Mouse (Mus musculus) T-cell, adult 2 months (primary cell): Measurements from ENCODE around the gene Ints7.
A peak's percentile ranks its signal among the peaks of the same experiment; 100 is the strongest.

Source experiments
- DNase-seq: peaks from one replicate; pipeline ENCODE4 v3.0.0; 2022; ENCODE audit warnings: low spot score

The Ints7 gene

DNA sequence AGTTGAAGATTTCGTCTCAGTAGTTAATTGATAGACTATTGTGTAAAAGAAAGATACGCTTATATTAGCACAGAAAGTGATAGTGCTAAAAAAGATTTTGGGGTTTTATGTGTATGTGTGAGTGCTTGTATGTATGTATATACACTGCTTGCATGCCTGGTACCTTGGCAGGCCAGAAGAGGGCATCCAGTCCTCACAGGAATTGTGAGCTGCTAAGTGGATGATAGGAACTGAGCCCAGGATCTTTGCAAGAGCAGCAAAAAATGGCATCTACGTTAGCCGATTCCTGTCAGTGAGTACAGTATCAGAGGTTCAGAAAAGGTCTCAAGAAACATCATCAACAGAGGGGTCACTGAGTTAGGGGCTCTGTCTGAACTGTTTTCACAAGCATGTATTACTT, 9.0 kb downstream of the Ints7 start:
- no peak for DNase-seq

DNA sequence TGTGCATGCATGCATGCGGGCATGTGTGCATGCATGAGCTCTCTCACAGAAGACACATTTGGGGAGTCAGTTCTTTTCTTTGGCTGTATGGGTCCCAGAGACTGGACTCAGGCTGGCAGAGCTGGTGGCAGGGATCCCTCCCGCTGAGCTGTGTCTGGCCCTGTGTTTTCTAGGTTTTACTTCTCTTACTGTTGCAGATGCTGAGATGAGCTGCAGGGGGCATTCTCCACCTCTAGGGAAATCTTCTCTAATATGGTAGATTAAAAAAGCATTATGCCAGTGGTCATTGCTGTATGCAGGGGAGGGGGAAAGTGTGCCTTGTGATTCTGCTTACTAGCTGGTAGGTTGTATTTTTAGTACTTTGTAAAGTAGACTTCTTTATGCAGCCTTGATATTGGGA, 10.3 kb downstream of the Ints7 start:
- DNase-seq = no peak

DNA sequence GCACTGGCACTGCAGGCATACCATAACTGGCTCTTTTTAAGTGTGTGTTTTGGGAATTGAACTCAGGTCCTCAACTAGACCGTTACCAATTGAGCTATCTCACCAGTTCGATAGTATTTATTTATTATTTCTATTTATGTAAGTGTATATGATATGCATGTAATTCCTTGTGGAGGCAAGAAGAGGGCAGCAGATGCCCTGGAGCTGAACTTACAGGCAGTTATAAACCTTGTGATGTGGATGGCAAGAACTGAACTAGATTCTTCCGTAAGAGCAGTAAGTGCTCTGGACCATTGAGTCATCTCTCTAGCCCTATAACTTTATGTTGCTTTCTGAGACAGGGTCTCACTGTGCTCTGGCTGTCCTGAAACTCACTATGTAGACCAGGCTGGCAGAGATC, 11.6 kb downstream of the Ints7 start:
- DNase-seq = no peak

DNA sequence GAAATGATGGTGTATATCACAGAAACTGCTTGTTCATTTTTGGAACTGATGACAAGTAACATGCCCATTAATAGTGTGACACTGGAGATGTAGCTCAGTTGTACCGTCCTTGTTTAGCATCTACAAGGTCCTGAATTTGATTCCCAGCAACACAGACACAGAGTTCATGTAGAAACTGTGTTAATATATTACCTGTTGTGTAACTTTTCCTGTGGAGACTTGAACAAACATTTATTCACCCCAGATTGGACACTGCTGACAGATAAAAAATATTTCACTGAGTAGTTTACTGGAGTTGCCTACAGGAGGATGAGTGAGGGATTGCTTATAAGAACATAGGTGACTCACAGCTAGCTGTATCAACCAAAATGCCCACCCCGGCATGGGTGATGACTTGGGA, 13.3 kb downstream of the Ints7 start:
- DNase-seq = no peak

DNA sequence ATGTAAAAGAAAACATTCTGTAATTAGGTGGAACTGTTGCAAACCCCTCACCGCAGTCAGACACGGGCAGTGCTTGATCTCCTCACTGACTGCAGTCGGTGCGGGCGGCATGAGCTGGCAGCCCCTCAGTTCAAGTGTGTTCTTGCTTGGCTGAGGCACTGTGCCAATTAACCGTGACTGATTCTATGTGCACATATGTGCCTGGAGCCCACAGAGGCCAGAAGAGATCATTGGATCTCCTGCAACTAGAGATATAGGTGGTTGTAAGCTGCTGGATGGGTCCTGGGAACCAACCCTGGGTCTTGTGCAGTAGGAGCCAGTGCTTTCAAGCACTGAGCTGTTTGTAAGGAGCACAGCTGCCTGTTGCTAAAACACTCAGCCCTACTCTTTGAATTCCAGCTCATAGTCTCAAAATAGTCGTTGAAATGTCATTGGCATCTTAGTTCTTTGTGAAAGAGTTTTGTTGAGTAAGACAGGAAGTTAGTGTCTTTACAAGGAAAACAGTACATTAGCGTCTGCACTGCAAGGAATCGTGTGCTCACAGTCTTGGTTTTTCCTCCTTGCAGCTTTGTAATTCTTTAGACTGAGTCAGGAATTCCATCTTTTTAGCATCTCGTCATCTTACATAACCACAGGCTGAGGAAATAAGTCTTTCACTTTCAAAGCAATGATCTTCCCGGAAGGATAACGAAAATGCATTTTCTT, 16.7 kb downstream of the Ints7 start:
- DNase-seq = no peak

DNA sequence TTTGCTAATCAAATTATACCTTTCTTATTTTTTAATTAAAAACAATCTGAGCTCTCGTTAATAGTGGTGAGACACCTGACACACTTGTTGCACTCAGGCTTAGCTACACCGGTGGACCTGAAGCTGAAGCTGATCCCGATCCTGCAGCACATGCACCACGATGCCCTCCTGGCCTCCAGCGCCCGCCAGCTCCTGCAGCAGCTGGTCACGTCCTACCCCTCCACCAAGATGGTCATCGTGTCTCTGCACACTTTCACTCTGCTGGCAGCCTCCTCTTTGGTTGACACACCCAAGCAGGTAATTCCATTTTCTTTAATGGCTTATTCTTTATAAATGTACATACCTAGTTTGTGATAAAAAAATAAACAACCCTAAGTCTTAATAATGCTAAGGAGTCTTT, 20.6 kb downstream of the Ints7 start:
- no peak for DNase-seq

DNA sequence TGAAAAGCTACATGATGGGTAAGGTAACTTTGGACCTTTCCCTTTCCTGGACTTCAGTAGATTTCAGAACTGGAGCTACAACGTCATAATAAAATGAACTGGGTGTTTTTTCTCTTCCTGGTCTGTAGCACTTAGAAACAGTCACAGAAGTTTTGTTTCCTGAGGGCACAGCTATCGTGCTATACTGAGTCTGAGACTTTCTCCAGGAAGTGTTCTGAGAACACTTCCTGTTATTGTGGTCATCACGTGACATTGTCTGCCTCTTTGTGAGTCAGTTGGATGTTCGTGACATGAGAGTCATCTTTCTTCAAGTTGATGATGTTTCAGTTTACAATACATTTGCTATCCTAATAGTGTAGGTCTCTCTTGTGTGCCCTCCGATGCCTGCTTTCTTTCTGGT, 23.8 kb downstream of the Ints7 start:
- peak; percentile 79 for DNase-seq

DNA sequence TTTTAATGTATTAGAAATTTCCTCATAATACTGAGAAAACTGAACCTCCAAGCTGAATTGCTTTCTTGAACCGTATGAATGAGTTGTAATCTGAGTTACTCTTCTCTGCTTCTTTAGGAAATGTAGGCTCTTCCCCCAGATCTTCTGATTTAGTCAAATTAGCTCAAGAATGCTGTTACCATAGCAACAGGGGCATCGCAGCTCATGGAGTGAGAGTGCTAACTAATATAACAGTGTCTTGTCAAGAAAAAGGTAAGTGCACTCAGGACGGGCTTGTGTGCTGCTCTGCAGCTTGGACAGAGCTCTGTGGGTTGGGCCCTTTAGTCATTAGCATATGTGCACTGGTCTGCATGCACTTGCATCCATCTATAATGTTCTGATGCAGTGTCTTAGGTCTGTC, 29.3 kb downstream of the Ints7 start:
- no peak for DNase-seq

DNA sequence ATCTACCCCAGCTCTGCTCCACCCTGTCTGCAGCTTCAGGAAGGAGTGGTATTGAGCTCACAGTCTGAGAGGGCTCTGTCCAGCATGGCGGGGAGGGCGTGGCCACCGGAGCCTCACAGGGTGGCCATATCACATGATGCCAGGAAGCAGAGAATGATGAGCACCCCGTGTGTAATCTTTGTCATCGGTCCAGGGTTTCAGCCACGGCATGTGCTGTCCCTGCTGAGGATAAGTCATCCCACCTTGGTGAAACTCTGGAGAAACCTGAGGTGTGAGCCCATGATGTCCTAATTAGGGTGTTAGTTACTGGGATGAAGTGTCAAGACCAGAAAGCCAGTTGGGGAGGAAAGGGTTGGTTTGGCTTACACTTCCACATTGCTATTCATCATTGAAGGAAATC, 33.6 kb downstream of the Ints7 start:
- DNase-seq = no peak

DNA sequence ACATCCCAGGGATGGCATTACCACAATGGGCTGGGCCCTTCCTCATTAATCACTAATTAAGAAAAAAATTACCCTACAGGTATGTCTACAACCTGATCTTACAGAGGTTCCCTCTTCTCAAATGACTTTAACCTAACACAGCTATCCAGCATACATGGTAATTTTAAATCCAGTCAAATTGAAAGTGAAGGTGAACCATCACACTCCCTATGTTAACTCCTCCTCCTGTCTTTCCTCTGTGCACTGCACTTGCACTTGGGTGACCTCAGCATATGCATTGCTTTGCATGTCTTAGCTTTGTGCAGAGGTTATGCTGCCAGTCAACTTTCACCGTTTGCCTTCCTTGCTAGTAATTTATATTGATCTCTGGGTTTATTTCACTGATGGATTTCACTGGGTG, 34.1 kb downstream of the Ints7 start:
- no peak for DNase-seq

DNA sequence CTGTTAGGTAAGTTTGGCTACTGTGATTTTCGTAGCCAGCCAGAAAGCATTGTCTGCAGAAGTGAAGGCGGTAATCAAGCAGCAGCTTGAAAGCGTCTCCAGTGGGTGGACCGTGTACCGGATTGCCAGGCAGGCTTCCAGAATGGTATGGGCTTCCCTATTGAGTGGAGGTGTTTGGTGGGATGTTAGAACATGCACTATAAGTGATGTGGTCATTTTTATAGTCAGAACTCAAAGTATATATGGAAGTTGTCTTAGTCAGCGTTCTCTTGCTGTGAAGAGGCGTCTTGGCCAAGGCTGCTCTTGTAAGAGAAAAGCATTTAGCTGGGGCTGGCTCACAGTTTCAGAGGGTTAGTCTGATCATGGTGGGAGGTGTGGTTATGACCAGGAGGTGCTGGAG, 34.9 kb downstream of the Ints7 start:
- DNase-seq = no peak

DNA sequence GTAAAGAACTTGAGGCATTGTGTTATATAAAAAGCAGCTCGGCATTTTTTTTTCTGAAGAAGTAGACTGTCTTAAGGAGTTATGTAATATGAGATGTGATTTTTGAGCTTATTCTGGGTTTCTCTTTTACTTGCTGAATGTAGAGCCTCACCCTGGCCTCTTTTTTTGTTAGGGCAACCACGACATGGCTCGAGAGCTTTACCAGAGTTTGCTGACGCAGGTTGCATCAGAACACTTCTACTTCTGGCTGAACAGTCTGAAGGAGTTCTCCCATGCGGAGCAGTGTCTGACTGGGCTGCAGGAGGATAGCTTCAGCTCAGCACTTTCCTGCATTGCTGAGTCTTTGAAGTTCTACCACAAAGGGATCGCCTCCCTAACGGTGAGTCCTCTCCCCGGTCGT, 36.2 kb downstream of the Ints7 start:
- DNase-seq = no peak

DNA sequence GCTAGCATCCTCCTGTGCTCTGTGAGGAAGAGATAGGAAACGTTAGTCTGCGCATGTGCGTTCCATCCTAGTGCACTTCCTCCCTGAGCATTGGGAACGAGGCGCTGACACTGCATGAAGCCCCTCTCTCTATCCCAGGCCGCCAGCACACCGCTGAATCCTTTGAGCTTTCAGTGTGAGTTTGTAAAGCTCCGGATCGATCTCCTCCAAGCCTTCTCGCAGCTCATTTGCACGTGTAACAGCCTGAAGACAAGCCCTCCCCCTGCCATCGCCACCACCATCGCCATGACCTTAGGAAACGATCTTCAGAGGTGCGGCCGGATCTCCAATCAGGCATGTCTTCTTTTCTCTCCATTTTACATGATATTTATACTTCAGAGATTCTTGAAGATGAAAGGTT, 37.4 kb downstream of the Ints7 start:
- DNase-seq = no peak

DNA sequence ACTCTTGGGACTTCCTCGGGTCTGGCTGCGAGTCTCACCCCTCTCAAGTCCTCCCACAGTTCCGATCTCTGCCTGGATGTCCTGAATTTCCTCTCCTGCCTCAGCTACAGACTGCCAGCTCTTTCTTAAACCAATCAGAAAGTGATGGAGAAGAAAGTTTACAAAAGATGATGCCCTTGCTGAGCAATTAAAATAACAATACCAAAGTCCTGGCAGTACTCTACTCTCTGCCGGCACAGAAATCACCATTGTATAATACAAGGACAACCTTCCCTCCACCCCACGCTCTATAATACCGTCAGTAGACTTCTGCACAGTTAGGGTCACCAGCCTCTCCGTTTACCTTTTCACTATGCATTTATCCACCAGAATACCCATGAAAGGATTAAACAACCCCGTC, 40.8 kb downstream of the Ints7 start:
- DNase-seq = no peak

DNA sequence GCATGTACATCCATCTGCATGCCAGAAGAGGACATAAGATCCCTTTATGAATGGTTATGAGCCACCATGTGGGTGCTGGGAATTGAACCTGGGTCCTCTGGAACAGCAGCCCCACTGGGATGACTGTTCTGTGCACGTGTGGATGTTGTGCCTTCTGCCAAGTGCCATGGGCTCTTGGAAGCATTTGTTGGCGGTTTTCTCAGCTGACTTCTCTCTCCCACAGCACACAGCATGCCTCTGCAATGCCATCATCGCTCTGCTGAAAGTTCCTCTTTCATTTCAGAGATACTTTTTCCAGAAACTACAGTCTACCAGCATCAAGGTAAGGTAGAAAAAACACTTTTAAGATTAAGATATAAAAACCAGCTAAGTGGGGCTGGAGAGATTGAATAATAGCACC, 42.2 kb downstream of the Ints7 start:
- no peak for DNase-seq

DNA sequence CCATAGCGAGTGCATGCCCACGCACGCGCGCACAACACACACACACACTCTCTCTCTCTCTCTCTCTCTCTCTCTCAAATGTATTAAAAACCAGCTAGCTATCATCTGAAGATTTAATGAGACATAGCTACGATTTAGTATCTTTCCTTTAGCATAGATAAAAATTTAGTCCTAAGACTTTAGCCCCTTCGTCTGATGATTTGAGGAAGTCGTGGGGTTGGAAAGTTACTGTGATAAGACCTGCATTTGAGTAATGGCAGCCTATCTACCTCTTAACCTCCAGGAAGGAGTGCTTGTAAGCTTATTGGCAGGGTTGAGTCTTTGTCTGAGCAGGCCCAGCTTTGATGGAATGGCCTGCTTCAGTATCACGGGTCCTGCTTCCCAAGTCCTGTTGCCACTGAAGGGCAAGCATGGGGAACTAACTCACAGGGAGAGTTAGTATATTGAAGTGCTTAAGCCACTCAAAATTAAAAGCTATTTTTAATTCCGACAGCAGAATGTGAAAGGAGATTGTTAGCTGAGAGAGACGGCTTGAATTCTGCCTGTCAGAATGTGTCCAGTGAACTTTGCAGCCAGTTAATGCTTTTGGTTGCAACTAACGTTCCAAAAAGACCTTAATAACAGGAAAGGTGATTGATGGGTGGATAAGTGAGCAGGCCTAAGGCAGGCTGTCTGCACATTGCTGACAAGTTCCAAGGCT, 42.8 kb downstream of the Ints7 start:
- DNase-seq = no peak

DNA sequence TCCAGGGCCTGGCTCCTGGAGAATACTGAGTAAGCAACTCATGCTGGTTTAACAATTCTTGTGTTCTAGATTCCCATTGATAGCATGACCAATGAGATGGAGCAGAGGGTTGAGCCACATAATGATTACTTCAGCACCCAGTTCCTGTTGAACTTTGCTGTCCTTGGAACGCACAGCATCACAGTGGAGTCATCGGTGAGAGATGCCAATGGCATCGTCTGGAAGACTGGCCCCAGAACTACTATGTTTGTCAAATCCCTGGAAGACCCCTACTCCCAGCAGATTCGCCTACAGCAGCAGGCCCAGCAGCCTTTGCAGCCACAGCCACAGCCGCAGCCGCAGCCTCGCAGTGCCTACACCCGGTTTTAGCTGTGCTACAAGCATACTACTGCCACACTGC, 45.7 kb downstream of the Ints7 start:
- no peak for DNase-seq

DNA sequence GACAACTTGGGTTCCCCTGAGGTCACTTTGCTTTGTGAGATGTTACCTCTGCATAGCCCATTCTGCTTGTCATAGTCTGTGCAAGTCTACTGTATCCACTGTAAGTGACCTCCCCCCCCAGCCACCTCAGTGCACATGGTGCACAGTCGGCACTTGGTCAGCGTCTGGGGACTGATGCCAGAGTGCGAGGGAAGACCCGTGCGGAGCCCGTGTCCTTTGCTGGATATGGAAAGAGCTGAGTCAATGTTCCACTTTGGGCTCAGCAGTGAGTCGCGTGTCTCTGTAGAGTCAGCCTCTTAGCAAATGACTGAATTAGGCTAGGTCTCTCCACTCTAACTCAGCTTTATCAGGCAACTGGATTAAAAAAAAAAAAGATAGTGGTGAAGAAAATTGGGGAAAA, 47.4 kb downstream of the Ints7 start:
- no peak for DNase-seq

DNA sequence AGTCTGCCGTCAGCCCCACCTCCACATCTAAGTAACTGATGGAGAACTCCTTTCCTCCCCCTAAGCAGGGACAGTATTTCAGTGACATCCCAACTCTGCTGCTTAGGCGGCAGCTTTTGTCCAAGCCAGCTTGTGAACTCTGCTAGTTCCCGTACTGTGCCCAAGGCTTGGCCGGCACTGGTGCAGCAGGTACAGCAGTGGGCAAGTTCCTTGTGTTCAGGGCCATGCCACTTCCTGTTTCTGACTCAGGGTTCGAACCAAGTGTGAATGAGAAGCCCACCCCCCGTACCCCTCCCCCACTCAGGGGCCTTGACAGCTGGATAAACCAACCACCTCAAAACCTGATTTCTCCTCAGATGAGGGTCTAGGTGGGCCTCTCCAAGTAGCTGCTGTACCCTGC, 49.1 kb downstream of the Ints7 start:
- no peak for DNase-seq

DNA sequence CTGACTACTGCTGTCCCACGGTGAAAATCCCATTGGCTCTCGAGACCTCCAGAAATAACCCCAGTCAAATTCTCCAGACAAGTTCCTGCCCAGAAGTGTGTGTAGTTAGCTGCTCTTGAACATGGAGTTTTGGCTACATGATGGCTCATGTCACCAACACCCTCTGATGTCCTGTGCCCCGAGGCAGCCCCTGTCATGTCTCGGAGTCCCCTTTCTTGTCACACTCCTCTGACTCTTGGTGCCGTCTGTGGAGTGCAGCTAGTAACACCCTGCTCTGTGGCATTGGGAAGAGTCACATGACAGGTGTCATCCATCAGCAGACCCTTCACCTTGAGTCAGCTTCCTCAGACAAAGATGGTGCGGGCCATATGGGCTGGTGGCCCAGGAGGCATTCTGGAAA, 49.6 kb downstream of the Ints7 start:
- no peak for DNase-seq

DNA sequence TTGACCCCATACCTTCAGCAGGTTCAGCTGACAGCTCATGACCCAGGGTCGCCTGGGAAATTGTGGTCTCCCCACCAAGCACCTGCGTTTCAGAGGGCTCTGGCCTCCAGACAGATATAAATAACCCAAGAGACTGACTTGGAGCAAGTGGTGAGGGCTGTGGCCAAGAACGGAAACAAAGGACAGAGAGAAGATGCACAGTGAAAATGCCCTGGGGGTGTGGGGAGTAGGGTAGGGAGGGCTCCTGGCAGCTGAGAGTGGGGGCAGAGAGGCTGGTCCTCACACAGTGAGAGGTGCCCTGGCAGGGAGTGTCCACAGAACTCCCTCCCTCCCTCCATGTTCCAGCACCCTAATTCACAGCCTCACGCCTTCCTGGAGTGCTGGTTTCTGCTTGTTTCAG, 50.2 kb downstream of the Ints7 start:
- DNase-seq = no peak

DNA sequence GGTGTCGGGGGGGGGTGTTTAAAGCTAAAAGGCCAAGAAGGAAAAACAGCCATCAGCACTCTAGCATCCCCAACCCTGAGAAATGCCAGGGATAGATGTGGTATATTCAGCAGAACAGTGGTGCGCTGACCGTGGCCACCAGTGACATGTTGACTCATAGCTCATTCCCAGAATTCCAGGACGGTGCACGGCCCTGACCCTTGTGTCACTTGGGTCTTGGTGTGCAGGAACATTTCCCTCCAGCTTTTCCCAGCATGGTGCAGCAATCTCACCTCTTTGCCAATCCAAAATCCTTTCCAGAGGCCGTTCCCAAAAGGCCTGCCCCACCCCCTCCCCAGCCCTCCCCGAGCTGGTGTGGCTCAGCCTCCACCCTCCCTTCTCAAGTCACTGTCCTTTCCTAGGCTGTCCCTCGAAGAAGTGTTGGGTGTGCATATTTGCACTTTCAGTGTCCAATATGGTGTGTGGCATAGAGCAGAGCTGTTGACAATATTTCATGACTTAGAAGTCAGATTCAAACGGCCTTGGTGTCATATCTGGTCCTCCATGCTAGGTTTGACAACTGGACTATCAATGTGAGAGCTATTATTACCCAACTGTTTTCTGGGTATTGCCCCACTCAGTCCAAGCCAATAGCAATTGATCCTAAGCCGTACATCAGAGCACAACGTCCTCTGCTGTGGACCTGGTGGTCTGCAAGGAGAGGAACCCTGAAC, 53.2 kb downstream of the Ints7 start:
- DNase-seq = no peak

DNA sequence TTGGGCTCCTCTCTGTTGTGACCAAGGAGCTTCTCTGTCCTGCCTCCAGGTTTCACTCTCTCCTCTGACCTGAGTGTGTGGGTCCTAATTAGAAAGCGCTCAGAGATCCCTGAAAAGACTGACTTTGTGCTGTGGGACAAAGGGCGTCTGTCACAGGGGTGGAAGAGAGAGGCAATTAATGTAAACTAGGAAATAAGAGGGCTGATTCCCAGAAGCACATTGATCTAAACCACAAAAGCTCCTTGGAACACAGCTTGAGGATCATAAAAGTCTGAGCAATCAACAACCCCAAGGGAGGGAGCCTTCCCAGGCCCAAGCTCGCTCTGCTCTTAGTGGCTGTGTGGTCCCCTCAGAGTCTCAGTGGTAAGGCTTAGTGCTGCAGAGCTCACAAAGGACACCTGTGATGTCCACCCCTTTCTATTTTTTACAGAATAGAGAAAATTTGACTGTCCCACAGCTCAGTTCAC, 53.8 kb downstream of the Ints7 start:
- DNase-seq = no peak
